Mouse (Mus musculus) bone marrow macrophage, adult 2 months (primary cell): ENCODE data around the gene Xcl1. TPM values are rescaled to one million over a fixed set of nuclear protein-coding genes. Genes with fewer than 3 reads are reported as not detected.

Source experiments
- H3K27ac ChIP-seq: 2 replicates; pipeline ENCODE4 v1.5.1; 2012; ENCODE audit warnings: low read depth, low read length; ENCODE audit not compliant: insufficient read depth
- H3K4me1 ChIP-seq: 2 replicates; pipeline ENCODE4 v1.6.1; 2012; ENCODE audit warnings: low read length; ENCODE audit not compliant: control insufficient read depth, insufficient read depth
- H3K4me3 ChIP-seq: 2 replicates; pipeline ENCODE4 v1.5.1; 2012; ENCODE audit warnings: mild to moderate bottlenecking, low read length, moderate library complexity; ENCODE audit not compliant: insufficient read depth
- CTCF ChIP-seq: IDR thresholded peaks from 2 replicates; pipeline ENCODE4 v1.5.1; 2012; ENCODE audit warnings: low read depth, mild to moderate bottlenecking, low read length, moderate library complexity
- POLR2A ChIP-seq: IDR thresholded peaks from 2 replicates; pipeline ENCODE4 v1.6.1; 2012; ENCODE audit warnings: mild to moderate bottlenecking, low read depth, low read length, borderline replicate concordance
- polyA plus RNA-seq: library from polyadenylated mRNA; stranded (reverse); fragments of >200 nt; gene quantifications from 2 replicates; pipeline ENCODE4 v1.2.4, GENCODE M21; 2012; ENCODE audit not compliant: missing spikeins, insufficient read depth, insufficient read length

The Xcl1 gene
- polyA plus RNA-seq, 1 experiment = not detected

DNA sequence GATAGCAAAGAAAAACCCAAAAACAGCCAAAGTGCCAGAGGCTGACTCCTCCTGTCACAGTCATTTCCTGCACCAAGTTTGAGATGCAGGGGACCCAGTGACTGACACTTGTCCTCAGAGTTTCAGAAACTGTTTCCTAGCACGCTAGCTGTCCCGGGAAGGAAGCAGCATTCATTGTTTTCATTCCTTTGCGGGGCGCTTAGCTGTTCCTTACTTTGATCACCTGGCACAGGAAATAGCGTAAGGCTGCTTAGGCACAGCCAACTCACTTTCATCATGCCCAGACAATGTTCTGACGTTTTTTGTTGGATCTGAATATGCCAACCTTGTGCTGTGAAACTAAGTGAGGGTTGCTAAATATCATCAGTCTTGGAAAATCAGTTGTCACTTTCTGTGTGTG lies 46.8 kb downstream of the Xcl1 start:
- no peak overlapping the region for H3K4me3 ChIP-seq
- no peaks in the 10 kb centered on the region for H3K4me1 ChIP-seq
- no peak overlapping the region for H3K27ac ChIP-seq
- no peak for TF ChIP-seq POLR2A
- TF ChIP-seq CTCF = no peak

DNA sequence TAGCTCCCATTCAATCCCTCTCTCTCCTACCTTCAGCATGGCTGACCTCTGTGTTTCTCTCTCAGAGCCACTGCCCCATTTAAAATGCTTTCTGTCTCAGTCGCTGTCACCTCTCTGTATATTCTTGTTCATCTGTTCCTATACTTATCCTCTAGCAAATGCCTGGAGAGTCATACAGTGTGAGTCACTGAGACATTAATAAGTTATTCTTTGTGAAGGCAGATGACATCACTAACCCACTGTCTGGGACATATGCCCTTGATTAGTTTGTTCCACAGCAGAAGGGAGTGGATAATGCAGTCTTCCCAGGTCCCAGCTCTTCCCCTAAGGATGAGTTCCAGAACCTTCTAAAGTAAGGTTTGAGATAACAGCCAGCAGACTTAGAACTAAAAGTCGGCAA lies 47.6 kb downstream of the Xcl1 start:
- no peak for TF ChIP-seq POLR2A
- TF ChIP-seq CTCF = no peak

DNA sequence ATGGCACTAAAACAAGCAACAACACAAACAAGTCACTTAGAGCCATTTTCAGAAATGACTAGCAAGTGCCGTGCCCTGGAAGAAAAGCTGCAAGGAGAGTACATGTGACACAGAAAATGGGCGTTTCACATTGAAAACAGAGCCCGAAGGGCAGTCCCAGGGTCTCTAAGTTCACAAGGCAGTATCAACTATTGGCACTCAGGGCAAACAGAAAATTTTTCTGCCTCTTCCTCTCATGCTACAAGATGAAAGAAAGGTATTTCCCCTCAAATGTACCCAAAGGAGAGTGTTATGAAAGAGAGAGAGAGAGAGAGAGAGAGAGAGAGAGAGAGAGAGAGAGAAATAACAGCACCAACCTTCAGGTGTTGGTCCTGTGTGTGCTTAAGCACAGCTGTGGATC lies 53.4 kb downstream of the Xcl1 start:
- no peaks in the 10 kb centered on the region for H3K4me1 ChIP-seq
- TF ChIP-seq CTCF (no peak), POLR2A (no peak)
- no peak overlapping the region for H3K4me3 ChIP-seq
- H3K27ac ChIP-seq = no peak overlapping the region

More for the DNA sequence above, 47.6 kb downstream of the Xcl1 start:
- H3K4me3 ChIP-seq = no peak overlapping the region
- no peaks in the 10 kb centered on the region for H3K4me1 ChIP-seq
- no peak overlapping the region for H3K27ac ChIP-seq

Other genes with a start within 250 kb of the Xcl1 start
- gene Dpt, start 138.9 kb downstream of the Xcl1 start, polyA plus RNA-seq = not detected in 2 replicates
- gene Tbx19, start 225.2 kb upstream of the Xcl1 start, polyA plus RNA-seq = not detected in 2 replicates